Mouse (Mus musculus) small intestine, adult 2 months (tissue): ENCODE measurements around the gene Ptprd.

Source experiments
- CTCF ChIP-seq: fragments of 200-500 bp; IDR thresholded peaks from 2 replicates; pipeline ENCODE4 v1.5.1; 2012; ENCODE audit warnings: low read depth, mild to moderate bottlenecking, control low read depth, inconsistent platforms, low read length, moderate library complexity, mixed read lengths; ENCODE audit not compliant: insufficient replicate concordance, insufficient read length; ENCODE audit errors: extremely low read depth
- POLR2A ChIP-seq: fragments of 200-500 bp; IDR thresholded peaks from 2 replicates; pipeline ENCODE4 v1.6.1; 2012; ENCODE audit warnings: low read depth, mild to moderate bottlenecking, control low read depth, inconsistent platforms, low read length, moderate library complexity

GRCm38 (mm10) chr4:76386978-76387824 lies 1824.6 kb downstream of the Ptprd start:
- TF ChIP-seq POLR2A, result no peak
- no peak for TF ChIP-seq CTCF
